Mouse (Mus musculus) heart, adult 18-20 months (tissue): ENCODE data around the gene Ppp1r14a. TPM values are rescaled to one million over a fixed set of nuclear protein-coding genes. Genes with fewer than 3 reads are reported as not detected.
A peak's percentile ranks its signal among the peaks of the same experiment; 100 is the strongest.

ENCODE experiments used
- DNase-seq, 2 experiments: peaks; one replicate each; pipeline ENCODE4 v3.0.0; 2021 to 2022; ENCODE audit warnings: mixed read lengths in 1 of 2
- long read RNA-seq, 2 experiments: library from polyadenylated mRNA; stranded (forward); transcript quantifications; one replicate each; pipeline ENCODE4 v2.0.0; 2021
- total RNA-seq, 2 experiments: library from RNA; stranded (reverse); gene quantifications; 2 replicates each; pipeline ENCODE4 v1.2.3; 2021

Ppp1r14a gene
- 1 to 10 TPM; 5.8 to 7.5 TPM for total RNA-seq
- long read RNA-seq, experiment 1, partial matches to known transcripts: 0 of 4 reads
- long read RNA-seq, experiment 1, other reads (novel, unspliced or antisense): 0 of 4 reads
- long read RNA-seq, experiment 2, partial matches to known transcripts: 0 of 2 reads
- long read RNA-seq, experiment 2, other reads (novel, unspliced or antisense): 0 of 2 reads

DNA sequence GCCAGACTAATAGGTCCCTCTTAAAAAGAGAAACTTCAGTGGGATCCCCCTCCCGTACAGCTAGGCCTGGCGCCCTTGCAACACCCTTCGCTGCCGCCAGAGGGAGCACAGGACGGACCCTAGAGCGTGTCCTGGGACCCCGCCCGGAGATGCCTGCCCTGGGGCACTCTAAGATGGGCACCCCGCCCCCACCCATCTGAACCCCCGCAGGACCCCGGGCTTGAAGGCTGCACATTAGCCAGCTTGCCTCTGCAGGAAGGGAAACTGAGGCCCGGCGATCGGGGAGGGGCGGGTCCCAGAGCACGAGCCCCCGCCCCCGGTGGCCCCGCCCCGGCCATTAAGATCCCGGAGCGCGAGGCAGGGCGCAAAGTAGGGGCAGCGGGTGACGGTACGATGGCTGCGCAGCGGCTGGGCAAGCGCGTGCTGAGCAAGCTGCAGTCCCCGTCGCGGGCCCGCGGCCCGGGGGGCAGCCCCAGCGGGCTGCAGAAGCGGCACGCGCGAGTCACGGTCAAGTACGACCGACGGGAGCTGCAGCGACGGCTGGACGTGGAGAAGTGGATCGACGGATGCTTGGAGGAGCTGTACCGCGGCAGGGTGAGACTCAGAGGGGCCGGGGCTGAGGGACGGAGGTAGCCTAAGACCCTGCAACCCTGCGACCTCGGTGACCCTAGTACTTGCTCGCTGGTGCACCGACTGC lies at the start of gene Ppp1r14a:
Gene Ppp1r14a, plus strand, starts transcription at position 367 of the 697 bp plus-strand sequence.
- DNase-seq: peak; percentile 76 to 87

DNA sequence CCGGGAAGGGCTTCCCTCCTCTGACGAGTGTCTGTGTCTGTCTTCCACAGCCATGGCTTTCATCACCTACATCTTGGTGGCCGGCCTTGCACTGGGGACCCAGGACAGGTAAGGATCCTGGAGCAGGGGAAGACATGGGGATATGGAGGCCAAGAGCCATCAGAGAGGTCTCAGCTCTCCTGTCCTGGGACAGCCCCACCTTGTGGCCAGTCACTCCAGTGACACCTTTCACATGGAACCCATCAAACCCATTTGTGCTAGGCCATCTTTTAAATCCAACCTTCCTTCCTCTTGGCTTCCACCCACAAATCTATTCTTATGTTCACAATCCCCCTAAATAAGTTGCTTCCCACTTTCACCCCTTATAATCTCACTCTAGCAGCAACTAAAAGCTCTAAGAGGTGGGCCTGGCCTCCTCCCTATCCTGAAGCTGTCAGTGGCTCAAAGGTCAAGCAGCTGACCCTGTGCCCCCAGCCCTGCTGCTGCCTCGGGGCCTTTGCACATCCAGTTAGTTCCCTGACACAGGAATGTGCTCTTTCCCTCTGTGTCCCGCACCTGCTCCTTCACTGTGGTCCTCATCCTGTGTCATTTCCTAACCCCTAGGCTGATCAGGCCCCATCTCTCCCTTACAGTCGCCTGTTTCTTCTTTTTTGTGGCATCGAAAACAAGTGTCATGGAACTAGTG lies 44.2 kb upstream of the Ppp1r14a start:
- DNase-seq: no peak

DNA sequence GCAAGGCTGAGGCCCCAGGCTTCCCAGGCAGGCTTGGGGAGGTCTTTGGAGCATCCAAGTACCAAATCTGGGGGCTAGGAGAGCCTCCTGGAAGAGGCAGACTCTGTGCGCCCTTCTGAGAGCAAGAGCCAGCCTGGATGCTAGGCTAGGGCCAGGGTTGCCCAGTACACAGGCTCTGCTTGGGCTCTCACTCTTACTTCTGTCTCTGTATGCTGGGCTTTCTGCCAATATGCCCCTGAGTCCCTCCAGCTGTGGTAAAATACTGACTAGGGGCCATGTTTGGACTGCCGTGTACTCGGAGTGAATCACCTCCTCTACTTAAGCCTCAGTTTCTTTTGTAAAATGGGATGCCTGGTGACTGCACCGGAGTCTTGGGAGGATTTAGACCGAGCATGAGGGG lies 43.1 kb upstream of the Ppp1r14a start:
- no peak for DNase-seq

DNA sequence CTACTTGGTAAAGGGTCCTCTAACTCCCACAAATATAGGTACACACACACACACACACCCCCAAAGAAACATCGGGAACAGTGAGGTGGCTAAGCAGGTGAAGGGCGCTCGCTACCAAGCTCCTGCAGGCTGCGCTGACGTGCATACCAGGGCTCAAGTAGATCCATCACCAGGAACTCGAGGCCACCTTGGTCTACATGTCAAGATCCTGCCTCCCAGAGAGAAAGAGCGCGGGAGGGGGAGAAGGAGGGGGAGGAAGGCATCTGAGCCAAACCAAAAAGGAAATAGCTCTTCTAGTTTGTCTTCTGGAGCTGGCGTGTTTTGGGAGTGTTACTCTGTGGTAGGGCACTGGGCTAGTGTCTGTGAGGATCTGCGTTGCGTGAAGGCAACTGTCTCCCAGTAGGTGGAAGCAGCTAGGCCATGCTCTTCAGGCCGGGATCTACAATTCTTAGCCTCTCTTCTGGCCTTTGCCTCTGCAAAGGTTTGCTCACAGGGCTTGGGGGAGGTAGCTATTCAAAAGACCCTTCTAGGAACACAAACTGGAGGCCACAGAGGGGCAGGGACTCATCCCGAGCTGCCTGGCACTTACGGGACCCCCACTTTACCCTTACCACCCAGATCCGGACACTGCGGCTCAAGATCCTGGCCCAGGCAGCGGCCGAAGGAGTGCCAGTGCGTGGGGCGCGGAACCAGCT lies 42.3 kb upstream of the Ppp1r14a start:
- DNase-seq: no peak

DNA sequence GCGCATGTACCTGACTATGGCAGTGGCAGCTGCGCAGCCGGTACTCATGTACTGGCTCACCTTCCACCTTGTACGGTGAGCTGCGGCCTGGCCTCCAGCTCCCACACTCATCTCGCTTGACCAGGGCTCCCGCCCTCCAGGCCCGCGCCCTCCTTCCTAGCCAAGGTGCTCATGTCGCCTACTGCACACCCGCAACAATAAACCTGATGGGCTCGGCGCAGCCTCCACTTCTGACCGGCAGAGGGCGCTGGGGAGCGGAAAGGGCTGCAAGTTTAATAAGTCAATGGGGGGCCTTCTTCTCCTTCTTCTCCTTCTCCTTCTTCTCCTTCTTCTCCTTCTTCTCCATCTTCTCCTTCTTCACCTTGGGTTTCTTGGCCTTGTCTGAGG lies 41.8 kb upstream of the Ppp1r14a start:
- peak; percentile 75 to 94 for DNase-seq

DNA sequence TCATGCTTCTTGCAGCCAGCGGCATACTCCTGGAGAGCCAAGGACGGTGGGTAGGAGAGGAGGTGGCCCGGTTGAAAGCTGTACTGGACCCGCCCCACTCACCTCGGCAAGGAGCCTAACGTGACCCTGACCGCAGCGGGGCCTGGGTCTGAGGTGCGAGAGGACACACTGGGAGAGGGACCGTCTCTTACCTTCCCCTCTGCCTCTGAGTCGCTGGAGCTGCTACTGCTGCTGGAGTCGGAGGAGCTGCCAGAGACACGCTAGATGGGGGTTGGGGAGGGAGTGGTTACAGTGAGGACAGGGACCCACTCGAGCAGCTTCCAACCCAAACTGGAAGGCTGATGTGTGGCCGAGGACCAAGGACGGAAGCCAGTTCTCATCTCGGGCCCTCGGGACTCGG lies 41.4 kb upstream of the Ppp1r14a start:
- peak; percentile 29 to 60 for DNase-seq

DNA sequence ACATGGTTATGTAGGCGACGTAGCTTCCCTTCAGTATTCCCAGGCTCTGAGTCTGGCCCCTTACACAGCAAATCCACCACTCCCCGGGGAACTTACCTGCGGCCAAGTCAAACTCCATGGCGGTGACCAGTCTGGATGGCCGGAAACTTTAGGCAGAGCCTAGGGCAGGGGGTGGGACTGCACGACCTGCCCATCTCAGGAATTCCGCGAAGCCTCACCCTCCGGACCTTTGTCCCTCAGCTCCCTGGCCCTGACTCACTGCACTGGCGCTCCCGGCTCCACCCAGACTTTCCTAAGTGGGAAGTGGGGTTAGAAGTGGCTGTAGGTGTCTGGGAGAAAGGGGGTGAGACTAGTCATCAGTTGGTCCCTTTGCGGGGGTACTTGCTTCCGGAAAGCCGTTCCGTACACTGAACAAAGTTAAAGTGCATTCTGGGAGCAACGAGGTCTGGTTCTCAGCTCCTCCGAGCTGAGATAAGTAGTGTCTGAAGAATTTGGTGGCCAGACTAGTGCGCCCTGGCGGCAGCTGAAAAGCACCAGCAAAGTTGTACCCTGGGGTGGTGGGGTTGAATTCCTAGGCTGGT lies 40.8 kb upstream of the Ppp1r14a start, which contains the start of gene 2200002D01Rik:
Gene 2200002D01Rik, minus strand, starts transcription at position 206 of the 581 bp plus-strand sequence.
- DNase-seq: peak; percentile 60 to 70

DNA sequence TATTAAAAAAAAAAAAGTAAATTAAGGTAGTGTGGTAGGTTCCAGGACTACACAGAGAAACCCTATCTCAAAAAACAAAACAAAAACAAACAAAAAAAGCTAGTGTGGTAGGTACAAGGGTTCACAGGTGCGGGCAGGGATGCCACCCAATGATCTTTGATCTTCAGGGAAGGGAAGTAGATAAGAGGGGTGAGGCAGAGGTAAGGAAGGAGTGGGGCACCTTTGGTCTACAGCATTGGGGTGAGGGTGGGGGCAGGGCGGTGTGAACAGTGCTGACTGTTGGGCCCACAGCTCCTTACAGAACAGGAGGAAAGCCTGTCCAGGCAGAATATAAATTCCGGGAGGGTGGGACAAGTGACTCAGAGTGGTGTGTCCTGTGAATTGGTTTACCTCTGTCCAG lies 37.9 kb upstream of the Ppp1r14a start:
- no peak for DNase-seq

DNA sequence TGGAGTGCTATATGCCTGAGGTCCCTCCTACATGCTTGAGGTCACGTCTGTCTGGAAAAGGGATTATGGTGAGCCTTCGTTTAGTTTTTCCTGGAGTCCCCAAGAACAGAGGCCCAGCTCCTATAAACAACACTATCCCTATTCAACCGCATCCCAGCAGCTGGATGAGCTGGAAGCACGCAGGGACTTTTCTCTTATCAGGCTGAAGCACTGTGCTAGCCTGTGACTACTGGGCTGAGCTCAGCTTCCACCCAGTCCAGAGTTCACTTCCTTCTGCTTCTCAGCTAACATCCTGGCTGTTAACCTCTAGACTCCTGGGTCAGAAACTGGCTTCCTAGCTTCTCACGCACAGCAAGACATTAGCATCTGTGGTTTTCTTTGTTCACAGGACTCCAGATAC lies 35.3 kb upstream of the Ppp1r14a start:
- DNase-seq: peak in 1 of 2 experiments; percentile 47

DNA sequence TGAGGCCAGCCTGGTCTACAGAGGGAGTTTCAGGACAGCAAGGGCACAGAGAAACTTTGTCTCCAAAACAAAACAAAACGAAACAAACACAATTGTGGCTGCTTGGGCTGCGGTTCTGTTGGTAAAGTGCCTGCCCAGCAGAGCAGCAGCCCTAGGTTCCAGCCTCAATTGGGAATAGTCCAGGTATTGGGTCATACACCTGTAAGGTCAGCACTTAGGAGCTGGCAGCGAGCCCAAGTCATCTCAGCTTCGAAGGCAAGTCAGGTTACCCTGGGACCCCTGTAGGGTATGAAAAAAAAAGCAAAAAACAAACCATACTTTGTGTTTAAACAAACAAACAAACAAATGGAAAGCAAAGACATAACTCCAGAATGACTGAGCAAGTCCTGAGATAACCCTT lies 33.2 kb upstream of the Ppp1r14a start:
- DNase-seq: no peak

DNA sequence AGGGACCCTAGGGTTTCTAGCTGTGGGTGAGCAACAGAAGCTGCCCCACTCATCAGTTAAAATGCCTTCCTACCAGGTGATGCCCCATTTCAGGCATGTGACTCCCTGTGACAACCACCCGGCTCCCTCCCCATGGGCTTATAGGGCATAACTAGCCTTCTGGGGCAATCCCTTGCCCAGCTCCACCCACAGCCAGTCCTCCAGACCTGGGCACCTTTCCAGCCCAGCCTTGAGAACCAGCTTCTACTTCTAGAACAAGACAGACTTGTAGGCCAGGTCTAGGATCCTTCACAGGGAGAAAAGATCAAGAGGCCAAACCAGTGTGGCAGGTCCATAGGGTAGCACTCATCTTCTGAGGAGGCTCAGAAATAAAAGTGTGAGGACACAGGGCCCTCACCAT lies 31.7 kb upstream of the Ppp1r14a start:
- no peak for DNase-seq

DNA sequence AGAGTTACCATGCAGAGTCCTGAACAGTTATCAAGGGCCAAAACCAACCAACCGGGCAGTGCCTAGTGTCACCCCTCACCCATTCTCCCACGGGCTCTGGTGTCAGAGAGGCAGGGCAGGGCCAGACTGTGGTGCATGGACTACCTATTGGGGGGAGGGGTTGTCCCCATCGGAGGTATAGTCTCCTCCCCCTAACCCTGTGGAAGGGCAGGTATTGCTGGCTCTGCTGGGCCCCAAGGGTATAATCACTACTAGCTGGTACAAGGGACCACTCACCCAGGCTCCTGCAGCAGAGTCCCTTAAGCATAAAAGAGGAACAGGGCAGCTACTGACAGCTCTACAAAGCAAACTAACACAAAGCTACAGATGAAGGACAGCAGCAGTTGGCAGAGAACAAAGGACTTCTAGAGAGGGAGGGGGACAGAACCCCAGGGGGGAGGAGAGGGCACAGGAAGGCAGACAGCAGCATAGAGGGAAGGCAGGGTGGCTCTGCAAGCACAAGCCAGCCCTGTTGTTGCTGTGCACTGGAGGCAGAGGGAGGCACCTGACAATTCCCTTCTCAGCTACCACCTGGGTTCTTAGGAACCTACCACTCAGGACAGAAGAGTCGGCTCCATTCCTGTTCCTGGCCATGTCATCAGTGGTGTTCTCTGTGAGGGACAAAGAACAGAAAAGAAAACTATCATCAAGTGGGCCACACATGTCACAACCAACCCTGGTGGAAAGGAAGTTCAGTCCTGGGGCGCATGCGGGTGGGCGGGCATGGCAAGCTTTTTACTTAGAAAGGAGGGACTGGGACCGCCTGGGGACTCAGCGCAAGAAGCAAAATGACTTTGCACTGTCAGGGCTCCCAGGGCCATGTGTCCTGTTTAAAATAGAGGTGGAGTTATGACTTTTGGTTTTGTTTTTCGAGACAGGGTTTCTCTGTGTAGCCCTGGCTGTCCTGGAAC lies 29.1 kb upstream of the Ppp1r14a start:
- no peak for DNase-seq

DNA sequence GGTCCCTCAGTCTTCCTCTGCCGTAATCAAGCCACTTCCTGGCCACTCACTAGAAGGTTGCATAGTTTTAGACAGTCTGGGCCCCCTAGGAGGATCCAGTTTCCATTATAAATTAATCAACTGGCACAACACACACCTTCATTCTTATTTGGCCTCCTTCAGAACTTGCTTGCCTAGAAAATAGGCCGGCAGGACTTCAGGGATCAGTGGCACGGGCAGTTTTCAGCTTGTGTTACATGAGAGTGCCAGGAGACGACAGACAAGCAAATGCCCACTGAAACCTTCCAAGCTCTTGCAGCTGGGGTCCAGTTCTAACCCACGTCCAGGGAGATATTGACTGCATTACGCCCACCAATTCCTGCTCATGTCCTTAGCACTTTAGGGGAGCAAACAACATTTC lies 27.0 kb upstream of the Ppp1r14a start:
- DNase-seq: no peak

DNA sequence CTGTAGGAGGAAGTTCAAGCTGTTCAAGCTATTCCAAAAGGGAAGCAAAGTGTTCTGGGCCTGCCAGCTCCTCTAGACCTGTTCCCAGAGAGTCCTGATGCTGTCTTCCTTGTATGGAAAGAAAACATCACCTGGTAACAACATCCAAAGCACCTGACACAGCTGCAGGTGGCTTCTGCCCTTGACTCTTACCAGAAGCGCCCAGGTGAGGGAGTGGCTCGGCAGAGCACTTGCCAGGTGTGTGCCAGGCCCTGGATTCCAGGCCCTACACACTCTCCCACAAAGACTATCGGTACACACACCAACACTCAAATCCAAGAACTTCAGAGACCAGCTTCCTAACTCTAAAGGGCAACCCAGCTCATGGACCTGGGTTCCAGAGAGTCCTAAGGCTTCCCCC lies 25.3 kb upstream of the Ppp1r14a start:
- DNase-seq: no peak

DNA sequence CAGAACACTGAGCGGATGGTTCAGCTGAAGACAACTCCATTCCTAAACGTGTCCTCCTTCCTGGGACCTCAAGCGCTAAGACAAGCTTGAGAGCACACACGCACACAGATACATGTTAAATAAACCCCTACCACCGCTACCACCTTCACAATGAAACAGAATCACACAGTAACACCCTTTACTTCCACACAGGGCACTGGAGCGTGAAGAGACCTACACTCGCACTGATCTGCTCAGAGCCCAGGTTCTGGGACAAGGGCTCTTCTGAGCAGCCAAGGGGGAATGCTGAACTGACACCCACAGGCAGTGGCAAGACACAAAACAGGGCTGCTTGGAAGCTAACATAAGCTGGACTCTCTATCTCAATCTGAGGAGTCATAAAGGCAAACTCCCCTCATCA lies 23.5 kb upstream of the Ppp1r14a start:
- no peak for DNase-seq

DNA sequence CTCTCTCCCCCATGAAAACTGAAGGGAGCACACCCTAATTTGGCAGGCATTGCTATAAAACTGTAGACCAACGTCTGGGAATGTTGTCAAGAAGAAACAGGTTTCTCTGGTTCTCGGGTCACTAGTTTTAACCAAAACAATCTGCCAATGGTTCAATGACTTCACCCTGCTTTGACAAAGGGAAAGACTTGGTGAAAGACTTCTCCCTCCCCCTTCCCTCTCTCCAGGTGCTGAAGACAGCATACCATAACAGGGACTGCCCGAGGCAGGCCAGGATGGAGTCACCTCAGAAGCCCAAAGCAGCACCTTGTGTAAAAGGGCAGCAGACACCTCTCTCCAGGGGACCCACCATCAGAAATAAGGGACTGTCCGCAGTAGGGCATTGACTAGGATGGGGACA lies 22.2 kb upstream of the Ppp1r14a start:
- DNase-seq: no peak

DNA sequence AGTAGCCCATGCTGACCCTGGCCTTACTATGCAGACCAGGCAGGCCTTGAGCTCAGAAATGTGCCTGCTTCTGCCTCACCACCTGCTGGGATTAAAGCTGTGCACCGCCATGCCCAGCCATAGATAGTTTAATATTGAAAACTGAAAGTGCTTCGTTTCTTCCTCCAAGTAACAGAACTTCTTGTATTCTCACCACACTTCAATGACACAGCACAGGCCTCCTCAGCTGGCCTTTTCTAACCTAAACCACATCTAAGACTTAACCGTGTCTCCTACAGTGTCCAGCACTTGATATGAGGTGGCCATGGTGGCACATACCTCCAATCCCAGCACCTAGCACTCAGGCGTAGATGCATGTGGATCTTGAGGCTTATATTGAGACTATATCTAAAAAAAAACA lies 18.7 kb upstream of the Ppp1r14a start:
- no peak for DNase-seq

DNA sequence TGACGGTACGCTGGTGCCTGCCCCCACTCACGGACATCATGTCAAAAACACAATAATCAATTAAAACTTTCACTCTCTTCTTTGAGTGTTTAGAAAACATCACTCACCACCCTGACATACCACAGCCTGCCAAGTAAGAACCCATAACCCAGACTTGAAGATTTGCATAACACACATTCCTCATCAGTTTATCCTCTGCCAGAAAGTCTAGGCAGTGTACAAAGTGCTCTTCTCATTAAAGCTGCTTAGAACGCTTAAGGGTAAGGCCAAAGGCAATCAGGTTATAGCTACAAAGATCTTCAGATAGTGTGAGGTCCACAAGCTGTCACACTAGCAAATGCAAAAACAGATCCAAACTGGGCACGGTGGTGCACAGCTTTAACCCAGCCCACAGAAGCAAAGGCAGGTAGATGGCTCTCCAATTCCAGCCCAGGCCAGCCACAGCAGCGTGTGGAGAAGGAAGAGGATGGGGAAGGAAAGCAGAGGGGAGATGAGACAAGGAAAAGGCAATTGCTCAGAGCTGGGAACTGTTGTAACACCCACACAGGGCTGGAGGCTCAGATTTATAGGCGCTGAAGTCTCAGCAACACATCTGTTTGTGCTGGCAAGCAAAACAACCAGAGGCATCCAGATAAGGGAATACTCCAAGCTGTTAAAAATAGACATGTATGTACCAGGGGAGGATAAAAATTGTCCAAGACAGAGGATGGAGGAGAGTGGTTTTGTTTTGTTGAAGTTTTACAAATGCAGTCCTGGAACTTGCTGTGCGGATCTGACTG lies 17.2 kb upstream of the Ppp1r14a start:
- peak in 1 of 2 experiments; percentile 34 for DNase-seq

DNA sequence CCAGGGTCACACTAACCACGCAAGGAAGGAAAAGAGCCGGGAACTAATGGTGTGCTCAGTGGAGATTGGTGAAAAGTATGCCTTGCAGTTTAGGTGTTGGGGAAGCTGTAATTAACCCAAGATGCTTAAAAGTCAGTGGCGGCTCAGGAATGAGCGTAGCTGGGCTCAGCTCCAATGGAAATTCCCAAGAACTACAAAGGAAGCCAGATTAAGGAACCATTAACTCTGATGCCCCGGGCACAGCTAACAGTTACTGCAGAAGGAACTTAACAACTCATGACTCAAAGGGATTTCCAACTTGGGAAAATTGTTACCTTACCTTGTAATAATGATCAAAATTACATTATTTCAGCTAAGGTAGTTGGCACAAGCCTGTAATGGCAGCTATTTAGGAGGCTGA lies 12.4 kb upstream of the Ppp1r14a start:
- DNase-seq: no peak

DNA sequence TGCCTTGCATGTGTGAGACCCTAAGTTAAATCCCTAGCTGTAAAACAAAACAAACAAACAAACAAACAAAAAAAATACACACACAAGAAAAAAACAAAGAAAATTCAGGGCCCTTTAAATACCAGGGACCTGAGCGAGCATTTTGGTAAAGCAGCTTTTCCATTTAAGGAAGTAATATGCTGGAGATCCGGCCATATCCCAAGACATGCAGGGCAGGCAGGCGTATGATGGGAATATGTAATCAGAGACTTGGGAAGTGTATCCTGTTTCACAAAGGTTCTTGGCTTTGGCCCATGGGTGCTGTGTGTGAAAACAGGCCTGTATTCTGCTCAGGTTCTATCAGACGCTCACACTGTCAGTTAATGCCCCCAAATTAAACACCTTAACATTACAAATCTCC lies 11.6 kb upstream of the Ppp1r14a start:
- DNase-seq: no peak

DNA sequence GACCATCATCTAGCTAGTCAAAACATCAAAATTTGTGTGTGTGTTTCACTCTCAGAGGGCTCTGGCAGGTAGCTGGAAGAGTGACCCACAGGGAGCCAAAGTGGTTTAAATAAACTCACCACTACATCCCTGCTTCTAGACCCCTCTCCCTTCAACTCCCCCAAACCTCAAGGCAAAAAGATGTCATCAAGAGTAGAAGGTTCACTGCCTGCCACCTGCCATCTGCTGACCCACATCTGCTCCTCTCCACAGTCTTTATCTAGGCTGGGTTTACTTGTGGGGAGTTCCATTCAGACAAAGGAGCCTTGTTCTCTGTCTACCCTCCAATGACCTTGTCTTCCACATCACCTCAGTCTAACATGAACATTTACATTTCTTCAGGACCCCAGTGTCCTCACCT lies 9.8 kb upstream of the Ppp1r14a start:
- no peak for DNase-seq
